Mouse (Mus musculus) heart, embryonic 16.5 days (tissue): ENCODE measurements around the gene Krt1. TPM values are rescaled to one million over a fixed set of nuclear protein-coding genes. Genes with fewer than 3 reads are reported as not detected.

Experiments
- microRNA-seq: library from miRNA; unstranded; fragments of <30 nt; microRNA quantifications from one replicate; pipeline ENCODE4, GENCODE M21; 2017
- polyA plus RNA-seq: library from polyadenylated mRNA; unstranded; fragments of >200 nt; fragmentation: Nextera tagmentation; extraction: Ambion mirVana; gene quantifications from 2 replicates; pipeline ENCODE4 v1.2.1, GENCODE M21; 2015

Gene Krt1
- polyA plus RNA-seq, 1 experiment from 2014 or later = 0.11 TPM

Small RNA genes within 50 kb of the gene (microRNA-seq; reads per million reads assigned to microRNA genes)
- gene Gm44356 = not detected

Other genes with a start within 250 kb of the Krt1 start
- not detected in 2 replicates for gene Gm5414, start 222.6 kb downstream of the Krt1 start, polyA plus RNA-seq
- gene Gm5478, start 203.4 kb downstream of the Krt1 start, polyA plus RNA-seq = not detected in 2 replicates
- gene Krt6b, start 170.5 kb downstream of the Krt1 start, polyA plus RNA-seq = 0.28 TPM in 1 of 2 replicates, not detected in the other
- gene Krt6a, start 156.5 kb downstream of the Krt1 start, polyA plus RNA-seq = 0.62 TPM in 2 replicates
- 11.4 and 17.2 TPM in 2 replicates for gene Krt5, start 137.9 kb downstream of the Krt1 start, polyA plus RNA-seq
- 0.07 TPM in 1 of 2 replicates, not detected in the other for gene Krt71, start 107.7 kb downstream of the Krt1 start, polyA plus RNA-seq
- 0.21 TPM in 1 of 2 replicates, not detected in the other for gene Krt72, start 64.3 kb downstream of the Krt1 start, polyA plus RNA-seq
- not detected in 2 replicates for gene Krt73, start 48.4 kb downstream of the Krt1 start, polyA plus RNA-seq
- gene Krt2, start 32.6 kb downstream of the Krt1 start, polyA plus RNA-seq = not detected in 2 replicates
- 0.07 TPM in 2 replicates for gene Krt77, start 18.9 kb upstream of the Krt1 start, polyA plus RNA-seq
- not detected in 2 replicates for gene Krt76, start 42.1 kb upstream of the Krt1 start, polyA plus RNA-seq
- gene Krt4, start 73.9 kb upstream of the Krt1 start, polyA plus RNA-seq = 1.4 and 6.0 TPM in 2 replicates
- gene Krt79, start 89.5 kb upstream of the Krt1 start, polyA plus RNA-seq = 0.53 and 0.75 TPM in 2 replicates
- 0.14 TPM in 1 of 2 replicates, not detected in the other for gene Krt78, start 103.5 kb upstream of the Krt1 start, polyA plus RNA-seq
- gene Krt8, start 153.7 kb upstream of the Krt1 start, polyA plus RNA-seq = 132 and 209 TPM in 2 replicates
- 127 and 215 TPM in 2 replicates for gene Krt18, start 177.4 kb upstream of the Krt1 start, polyA plus RNA-seq
- 71.5 and 75.0 TPM in 2 replicates for gene Eif4b, start 223.0 kb upstream of the Krt1 start, polyA plus RNA-seq
- gene Tns2, start 249.6 kb upstream of the Krt1 start, polyA plus RNA-seq = 33.2 and 35.1 TPM in 2 replicates